Mouse (Mus musculus) liver, embryonic 14 days (tissue): ENCODE data around the gene Smyd4. TPM values are rescaled to one million over a fixed set of nuclear protein-coding genes. Genes with fewer than 3 reads are reported as not detected.

ENCODE experiments used
- polyA plus RNA-seq: library from polyadenylated mRNA; depleted of rRNA; stranded (reverse); fragments of >200 nt; gene quantifications from 2 replicates; pipeline ENCODE4 v1.2.3, GENCODE M21; 2012; rRNA removed

The Smyd4 gene
- polyA plus RNA-seq, result 1.8 and 2.2 TPM in 2 replicates

DNA sequence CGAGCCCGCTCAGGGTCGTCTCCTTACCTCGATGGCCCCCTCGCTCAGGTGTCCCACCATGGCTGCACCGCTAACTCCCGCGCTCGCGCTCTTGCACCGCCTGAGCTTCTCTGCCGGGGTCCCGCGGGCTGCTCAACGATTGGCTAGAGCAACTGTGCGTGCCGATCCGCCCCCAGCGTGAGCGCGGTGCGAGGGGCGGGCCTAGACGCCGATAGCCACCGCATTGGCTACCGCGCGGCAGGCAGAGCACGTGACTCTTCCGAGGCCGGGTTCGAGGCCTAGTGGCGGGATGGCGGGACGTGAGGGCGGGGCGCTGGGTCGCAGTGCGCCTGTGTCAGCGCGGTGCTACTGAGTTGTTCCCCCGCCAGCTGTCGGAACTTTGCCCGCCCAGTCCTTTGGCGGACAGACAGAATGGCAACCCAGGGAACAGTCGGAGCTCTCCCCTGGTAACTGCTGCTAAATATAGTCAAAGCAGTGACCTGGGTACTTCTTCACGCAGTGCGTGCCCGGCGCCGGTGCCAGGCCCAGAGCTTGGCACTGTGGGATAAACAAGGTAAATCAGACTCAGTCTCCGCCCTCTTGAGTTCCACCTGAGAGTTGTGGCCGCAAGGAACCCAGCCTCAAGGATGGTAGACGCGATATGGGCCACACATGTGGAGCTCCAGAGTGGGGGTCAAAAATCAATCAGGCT lies at the start of gene Smyd4, which contains the start of gene Rpa1:
TSS of gene Smyd4 (plus strand) at position 235 of the 691 bp plus-strand sequence.
TSS of gene Rpa1 (minus strand) at position 126 of the 691 bp plus-strand sequence.

GRCm38 (mm10) chr11:75422013-75422792 lies 74.0 kb downstream of the Smyd4 start, which contains the start of gene Serpinf1:
TSS of gene Serpinf1 (minus strand) at chr11:75422701.

DNA sequence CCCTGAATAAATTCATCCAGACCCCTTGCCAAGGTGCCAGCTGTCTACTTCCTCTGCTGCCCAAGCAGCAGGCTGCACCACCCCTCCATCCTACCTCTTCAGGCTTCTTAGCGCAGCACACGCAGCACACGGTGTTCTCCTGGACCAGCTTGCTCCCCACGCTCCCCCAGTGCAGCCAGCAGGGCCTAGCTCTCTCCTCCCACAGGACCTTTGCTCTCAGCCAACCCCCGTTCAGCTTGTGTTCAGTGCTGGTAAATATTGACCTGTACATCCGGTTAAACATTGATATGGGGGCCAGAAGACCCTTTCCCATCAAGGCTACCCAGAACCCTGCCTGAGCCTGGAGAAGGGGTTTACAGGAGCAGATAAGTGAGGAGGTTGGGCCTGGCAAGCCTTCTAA lies 91.1 kb downstream of the Smyd4 start, which contains the start of gene Serpinf2:
TSS of gene Serpinf2 (minus strand) at position 229 of the 400 bp plus-strand sequence.

DNA sequence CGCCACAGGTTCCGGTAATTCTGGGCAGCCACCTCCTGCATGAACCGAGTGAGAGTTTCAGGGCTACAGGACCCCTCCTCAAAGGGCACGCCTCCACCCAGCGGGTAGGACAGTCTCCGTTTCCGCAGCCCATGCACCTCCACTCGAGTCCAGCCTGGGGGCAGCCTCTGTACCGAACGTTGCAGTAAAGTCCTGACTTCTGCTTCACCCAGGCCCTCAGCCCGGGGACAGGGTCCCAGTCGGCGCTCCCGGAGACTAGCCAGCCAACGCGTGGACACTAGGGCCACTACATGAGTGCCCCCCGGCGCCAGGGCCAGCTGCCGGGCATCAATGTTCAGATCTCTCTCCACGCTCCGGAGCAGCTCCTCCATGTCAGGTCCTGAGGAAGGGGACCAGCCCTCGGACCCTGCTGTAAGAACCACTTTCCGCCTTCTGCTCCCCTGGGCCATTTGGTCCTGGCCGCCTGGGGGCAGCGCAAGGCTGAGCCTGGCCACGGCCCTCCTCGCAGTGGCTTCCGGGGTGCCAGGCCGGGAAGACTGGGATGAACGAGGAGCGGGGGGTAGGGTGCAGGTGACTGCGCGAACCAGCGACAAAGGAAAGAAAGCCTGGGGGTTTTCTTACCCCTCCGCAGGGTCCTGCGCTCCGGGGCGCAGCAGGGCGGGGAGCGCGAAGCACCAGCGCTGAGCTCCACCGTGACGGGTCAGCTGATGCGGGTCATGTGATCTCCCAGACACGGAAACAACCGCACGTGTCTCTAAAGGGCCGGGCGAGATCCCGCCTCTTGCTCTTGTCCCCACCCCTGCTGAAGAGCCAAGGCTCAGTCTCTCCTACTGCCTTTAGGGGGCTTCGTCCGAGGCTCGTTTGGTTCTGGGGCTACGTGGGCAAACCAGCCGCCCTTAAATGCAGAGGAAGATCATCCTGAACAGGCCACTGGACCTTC lies 106.0 kb downstream of the Smyd4 start, which contains the start of gene Wdr81:
TSS of gene Wdr81 (minus strand) at position 727 of the 940 bp plus-strand sequence.

Other genes starting within 250 kb of the Smyd4 start
- gene Hic1, start 178.9 kb upstream of the Smyd4 start, polyA plus RNA-seq, result 1.1 and 1.3 TPM in 2 replicates
- 9.1 and 11.4 TPM in 2 replicates for gene Ovca2, start 169.6 kb upstream of the Smyd4 start, polyA plus RNA-seq
- gene Dph1, start 157.2 kb upstream of the Smyd4 start, polyA plus RNA-seq, result 8.3 and 10.3 TPM in 2 replicates
- 0.44 and 0.50 TPM in 2 replicates for gene Rtn4rl1, start 154.7 kb upstream of the Smyd4 start, polyA plus RNA-seq
- gene Rpa1, start 109 bp upstream of the Smyd4 start, polyA plus RNA-seq, result 52.5 and 61.3 TPM in 2 replicates
- gene Serpinf1, start 74.3 kb downstream of the Smyd4 start, polyA plus RNA-seq, result 84.0 and 109 TPM in 2 replicates
- 395 and 444 TPM in 2 replicates for gene Serpinf2, start 91.2 kb downstream of the Smyd4 start, polyA plus RNA-seq
- 13.0 and 14.8 TPM in 2 replicates for gene Wdr81, start 106.3 kb downstream of the Smyd4 start, polyA plus RNA-seq
- gene Tlcd2, start 113.3 kb downstream of the Smyd4 start, polyA plus RNA-seq, result 6.8 and 8.4 TPM in 2 replicates
- 34.3 and 40.5 TPM in 2 replicates for gene Prpf8, start 138.4 kb downstream of the Smyd4 start, polyA plus RNA-seq
- gene Rilp, start 161.7 kb downstream of the Smyd4 start, polyA plus RNA-seq, result 1.5 and 1.7 TPM in 2 replicates
- 2.1 and 2.3 TPM in 2 replicates for gene Scarf1, start 165.1 kb downstream of the Smyd4 start, polyA plus RNA-seq
- gene Slc43a2, start 183.3 kb downstream of the Smyd4 start, polyA plus RNA-seq, result 2.6 and 3.1 TPM in 2 replicates
- gene Pitpna, start 239.7 kb downstream of the Smyd4 start, polyA plus RNA-seq, result 26.3 and 27.3 TPM in 2 replicates